Mouse (Mus musculus) ES-Bruce4 (cell line): Measurements from ENCODE around the gene 4933428G20Rik.

Source experiments
- CTCF ChIP-seq: IDR thresholded peaks from one replicate; pipeline ENCODE4 v1.8.1; 2011; ENCODE audit warnings: low read depth, low read length
- EP300 ChIP-seq: IDR thresholded peaks from 2 replicates; pipeline ENCODE4 v1.6.1; 2011; ENCODE audit warnings: low read depth, low read length; ENCODE audit not compliant: insufficient read depth
- POLR2A ChIP-seq: IDR thresholded peaks from one replicate; pipeline ENCODE4 v1.8.1; 2011; ENCODE audit warnings: low read length; ENCODE audit not compliant: insufficient read depth

- no peak for TF ChIP-seq POLR2A
- no peak for TF ChIP-seq CTCF
- no peak for TF ChIP-seq EP300
Measured at GRCm38 (mm10) chr11:97447979-97448378, 52.2 kb downstream of the 4933428G20Rik start.
